Mouse (Mus musculus): Measurements from ENCODE around the gene Klk1b26. TPM values are rescaled to one million over a fixed set of nuclear protein-coding genes. Genes with fewer than 3 reads are reported as not detected.
"Not testable (repeated sequence)": the region's sequence is repeated elsewhere in the genome, so short reads cannot be mapped to it uniquely, and the experiment has no call there.

Klk1b26 gene
- under 1 TPM; 0.39 to 0.62 TPM for total RNA-seq (2021)
- long read RNA-seq, experiment 1 = 0 reads
- long read RNA-seq, experiment 2, partial matches to known transcripts = 0 of 1 reads
- long read RNA-seq, experiment 2, other reads (novel, unspliced or antisense) = 1 of 1 reads

- not testable (repeated sequence) for DNase-seq (ENCODE audit: low spot score in 2 of 2)
These were observed at the start of gene Klk1b26 for GRCm38 (mm10) chr7:44011868-44012267. Klk1b26 (plus strand) TSS chr7:44012168.

GRCm38 (mm10) chr7:43966451-43966850, 45.5 kb upstream of the Klk1b26 start, which contains the start of gene Klk1b1:
Klk1b1 (plus strand) TSS chr7:43966751.
- no peak for DNase-seq (ENCODE audit: low spot score in 2 of 2)

- no peak for DNase-seq (ENCODE audit: low spot score in 2 of 2)
These were observed 44.9 kb upstream of the Klk1b26 start for GRCm38 (mm10) chr7:43967058-43967457.

- no peak for DNase-seq (ENCODE audit: low spot score in 2 of 2)
These were observed 44.4 kb upstream of the Klk1b26 start for GRCm38 (mm10) chr7:43967612-43968011.

- not testable (repeated sequence) for DNase-seq (ENCODE audit: low spot score in 2 of 2)
These were observed 36.2 kb upstream of the Klk1b26 start, which contains the start of gene Klk1b9 for GRCm38 (mm10) chr7:43975761-43976160. Klk1b9 (plus strand) TSS chr7:43976061.

- DNase-seq (ENCODE audit: low spot score in 2 of 2) = no peak
These were observed 26.3 kb upstream of the Klk1b26 start for GRCm38 (mm10) chr7:43985657-43986056.

GRCm38 (mm10) chr7:43994821-43995220, 17.1 kb upstream of the Klk1b26 start:
- DNase-seq (ENCODE audit: low spot score in 2 of 2) = not testable (repeated sequence)

GRCm38 (mm10) chr7:43995577-43995976, 16.4 kb upstream of the Klk1b26 start, which contains the start of gene Klk1b11:
Klk1b11 (plus strand) TSS chr7:43995877.
- DNase-seq (ENCODE audit: low spot score in 2 of 2) = not testable (repeated sequence)

- DNase-seq (ENCODE audit: low spot score in 2 of 2) = no peak
These were observed 7.1 kb upstream of the Klk1b26 start for GRCm38 (mm10) chr7:44004847-44005246.

GRCm38 (mm10) chr7:44014666-44015065, 2.7 kb downstream of the Klk1b26 start:
- DNase-seq (ENCODE audit: low spot score in 2 of 2) = not testable (repeated sequence)

- DNase-seq (ENCODE audit: low spot score in 2 of 2) = no peak
These were observed 3.1 kb downstream of the Klk1b26 start for GRCm38 (mm10) chr7:44015071-44015470.

GRCm38 (mm10) chr7:44051990-44052389, 40.0 kb downstream of the Klk1b26 start, which contains the start of gene Klk1b27:
Klk1b27 (plus strand) TSS chr7:44052290.
- not testable (repeated sequence) for DNase-seq (ENCODE audit: low spot score in 2 of 2)

Other genes with a start within 250 kb of the Klk1b26 start
- gene Klk12, start 243.3 kb upstream of the Klk1b26 start, total RNA-seq (2021) = not detected
- not detected for gene Klk11, start 237.6 kb upstream of the Klk1b26 start, total RNA-seq (2021)
- gene Klk10, start 231.1 kb upstream of the Klk1b26 start, total RNA-seq (2021) = under 1 TPM in 1 of 2 experiments, not detected in 1; 0.18 TPM
- gene Klk9, start 220.3 kb upstream of the Klk1b26 start, total RNA-seq (2021) = not detected
- 1 to 10 TPM; 2.5 to 3.5 TPM for gene Klk8, start 214.6 kb upstream of the Klk1b26 start, total RNA-seq (2021)
- not detected for gene Klk7, start 200.9 kb upstream of the Klk1b26 start, total RNA-seq (2021)
- not detected for gene Klk6, start 187.7 kb upstream of the Klk1b26 start, total RNA-seq (2021)
- not detected for gene Klk5, start 170.2 kb upstream of the Klk1b26 start, total RNA-seq (2021)
- under 1 TPM in 1 of 2 experiments, not detected in 1; 0.21 TPM for gene Klk4, start 131.0 kb upstream of the Klk1b26 start, total RNA-seq (2021)
- gene Klk15, start 78.4 kb upstream of the Klk1b26 start, total RNA-seq (2021) = not detected
- gene Klk1b8, start 61.5 kb upstream of the Klk1b26 start, total RNA-seq (2021) = not detected
- not detected for gene Klk1b1, start 45.4 kb upstream of the Klk1b26 start, total RNA-seq (2021)
- gene Klk1b9, start 36.1 kb upstream of the Klk1b26 start, total RNA-seq (2021) = not detected
- gene Klk1b11, start 16.3 kb upstream of the Klk1b26 start, total RNA-seq (2021) = not detected
- gene Klk1b27, start 40.1 kb downstream of the Klk1b26 start, total RNA-seq (2021) = not detected
- gene Klk1b21, start 90.2 kb downstream of the Klk1b26 start, total RNA-seq (2021) = not detected
- not detected for gene Klk1b22, start 100.5 kb downstream of the Klk1b26 start, total RNA-seq (2021)
- not detected for gene Klk1b16, start 124.6 kb downstream of the Klk1b26 start, total RNA-seq (2021)
- gene Klk1b24, start 176.1 kb downstream of the Klk1b26 start, total RNA-seq (2021) = not detected
- not detected for gene Klk1b3, start 186.0 kb downstream of the Klk1b26 start, total RNA-seq (2021)
- not detected for gene Klk1b4, start 195.3 kb downstream of the Klk1b26 start, total RNA-seq (2021)
- gene Klk1b5, start 203.8 kb downstream of the Klk1b26 start, total RNA-seq (2021) = not detected
- not detected for gene Klk1, start 213.2 kb downstream of the Klk1b26 start, total RNA-seq (2021)
- not detected for gene Gm36864, start 224.0 kb downstream of the Klk1b26 start, total RNA-seq (2021)
- under 1 TPM; 0.26 to 0.32 TPM for gene 1700028J19Rik, start 234.5 kb downstream of the Klk1b26 start, total RNA-seq (2021)
- gene 2410002F23Rik, start 234.6 kb downstream of the Klk1b26 start, total RNA-seq (2021) = 10 to 100 TPM; 47.7 to 72.0 TPM
- not detected for gene Acp4, start 245.2 kb downstream of the Klk1b26 start, total RNA-seq (2021)
- gene Gm15517, start 249.3 kb downstream of the Klk1b26 start, total RNA-seq (2021) = not detected